Mouse (Mus musculus): ENCODE measurements at regions not wholly inside any gene's neighbourhood (a gene's known extent, or its start where the extent isn't known, plus 50 kb on each side); places are given as distances from the start of the nearest gene placed in this dataset.

- DNase-seq (ENCODE audit: extremely low spot score, low spot score): no peak
These were observed 64.5 kb upstream of the Lmo2 start for GRCm38 (mm10) chr2:103893159-103893740.

DNA sequence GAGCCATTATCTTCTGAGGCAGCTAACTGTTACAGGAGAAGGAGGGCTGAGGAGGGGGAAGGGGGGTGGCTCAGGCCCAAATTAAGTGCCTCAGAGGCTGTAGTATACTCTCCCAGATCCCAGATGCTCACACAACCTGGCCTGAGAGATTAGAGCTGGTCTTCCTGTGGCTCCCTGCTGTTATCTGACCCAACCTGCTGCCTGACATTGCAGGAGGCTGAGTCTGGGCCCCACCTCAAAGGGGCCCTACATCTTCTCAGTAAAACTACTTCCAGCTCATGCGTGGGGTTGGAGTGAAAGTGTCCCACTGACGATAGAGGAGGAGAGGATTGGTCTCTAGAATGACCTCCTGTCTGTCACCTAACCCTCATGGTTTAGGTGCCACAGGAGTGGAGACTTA is 64.0 kb upstream of the Lmo2 start:
- DNase-seq (ENCODE audit: extremely low spot score, low spot score): no peak

- DNase-seq (ENCODE audit: extremely low spot score, low spot score): no peak
These were observed 62.7 kb upstream of the Lmo2 start for GRCm38 (mm10) chr2:103894981-103895676.

DNA sequence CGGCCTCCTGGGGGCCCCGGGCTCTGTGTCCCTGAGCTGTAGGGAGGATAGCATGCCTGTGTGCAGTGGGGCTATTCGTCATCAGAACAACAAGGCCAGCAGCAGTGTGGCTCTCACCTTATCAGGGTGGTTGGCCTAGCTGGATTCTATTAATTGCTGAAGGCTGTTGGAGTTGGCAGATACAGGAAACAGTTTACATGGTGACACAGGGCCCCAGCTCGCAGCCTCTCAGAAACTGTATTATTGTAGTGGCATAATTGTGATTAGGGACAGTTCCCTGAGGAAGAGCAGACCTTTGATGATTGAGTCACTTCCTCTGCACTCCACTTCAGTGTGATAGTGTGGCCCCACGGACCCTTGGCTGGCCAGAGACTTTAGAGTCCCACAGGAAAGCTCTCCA is 61.6 kb upstream of the Lmo2 start:
- no peak for DNase-seq (ENCODE audit: extremely low spot score, low spot score)

GRCm38 (mm10) chr2:103896814-103897213 is 61.0 kb upstream of the Lmo2 start:
- DNase-seq (ENCODE audit: extremely low spot score, low spot score): no peak

DNA sequence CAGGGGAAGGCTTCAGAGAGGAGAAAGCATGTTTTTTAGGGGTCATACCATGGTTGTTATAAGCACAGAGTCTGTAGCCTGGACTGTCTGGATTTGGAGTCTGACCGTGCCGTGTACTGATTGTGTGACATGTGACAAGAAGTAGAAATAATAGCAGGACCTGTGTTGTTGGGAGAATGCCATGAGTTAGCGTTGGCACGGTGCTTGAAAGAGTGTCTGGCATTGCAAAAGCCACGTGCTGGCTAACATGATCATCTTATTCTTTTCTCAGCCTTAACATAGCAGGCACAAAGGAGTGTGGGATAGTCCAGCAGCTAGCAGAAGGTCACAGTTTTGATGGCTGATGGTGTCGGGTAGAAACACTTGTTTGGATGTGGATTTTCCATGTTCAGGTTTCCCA is 58.1 kb upstream of the Lmo2 start:
- no peak for DNase-seq (ENCODE audit: extremely low spot score, low spot score)

- no peak for DNase-seq (ENCODE audit: extremely low spot score, low spot score)
These were observed 57.4 kb upstream of the Lmo2 start for GRCm38 (mm10) chr2:103900384-103900783.

- DNase-seq (ENCODE audit: extremely low spot score, low spot score): no peak
These were observed 56.3 kb upstream of the Lmo2 start for GRCm38 (mm10) chr2:103901457-103901856.

DNA sequence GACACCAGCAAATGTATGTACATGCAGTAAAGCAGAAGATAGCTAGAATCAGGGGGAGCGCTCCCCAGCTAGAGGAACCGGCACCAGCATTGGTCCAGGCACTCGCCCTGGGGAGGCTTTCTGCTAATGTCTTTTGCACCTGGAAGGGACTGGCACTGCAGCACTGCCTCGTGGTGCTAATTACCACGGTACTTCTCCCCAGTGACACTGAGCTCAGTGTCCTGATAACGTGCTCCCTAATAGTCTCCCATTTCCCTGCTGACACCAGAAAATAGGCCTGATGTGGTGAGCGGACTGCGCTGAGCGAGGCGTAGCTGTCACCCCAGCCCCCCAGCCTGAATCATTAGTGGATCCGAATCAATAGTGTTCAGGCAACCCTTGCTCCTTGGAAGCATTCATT is 55.0 kb upstream of the Lmo2 start:
- DNase-seq (ENCODE audit: extremely low spot score, low spot score): no peak

DNA sequence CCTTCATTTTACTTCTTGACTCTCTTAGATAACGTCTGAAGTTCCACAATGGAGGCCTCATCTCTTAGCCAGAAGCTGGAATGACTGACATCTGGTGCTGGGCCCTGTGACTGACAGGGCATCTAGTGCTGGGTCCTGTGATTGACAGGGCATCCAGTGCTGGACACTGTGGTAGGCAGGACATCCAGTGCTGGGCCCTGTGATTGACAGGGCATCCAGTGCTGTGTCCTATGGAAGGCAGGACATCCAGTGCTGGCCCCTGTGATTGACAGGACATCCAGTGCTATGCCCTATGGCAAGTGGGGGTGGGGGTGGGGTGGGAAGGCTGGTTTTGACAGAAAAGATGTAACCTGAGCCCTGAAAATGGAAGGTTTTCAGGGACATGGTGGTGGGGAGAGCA is 52.1 kb upstream of the Lmo2 start:
- no peak for DNase-seq (ENCODE audit: extremely low spot score, low spot score)

DNA sequence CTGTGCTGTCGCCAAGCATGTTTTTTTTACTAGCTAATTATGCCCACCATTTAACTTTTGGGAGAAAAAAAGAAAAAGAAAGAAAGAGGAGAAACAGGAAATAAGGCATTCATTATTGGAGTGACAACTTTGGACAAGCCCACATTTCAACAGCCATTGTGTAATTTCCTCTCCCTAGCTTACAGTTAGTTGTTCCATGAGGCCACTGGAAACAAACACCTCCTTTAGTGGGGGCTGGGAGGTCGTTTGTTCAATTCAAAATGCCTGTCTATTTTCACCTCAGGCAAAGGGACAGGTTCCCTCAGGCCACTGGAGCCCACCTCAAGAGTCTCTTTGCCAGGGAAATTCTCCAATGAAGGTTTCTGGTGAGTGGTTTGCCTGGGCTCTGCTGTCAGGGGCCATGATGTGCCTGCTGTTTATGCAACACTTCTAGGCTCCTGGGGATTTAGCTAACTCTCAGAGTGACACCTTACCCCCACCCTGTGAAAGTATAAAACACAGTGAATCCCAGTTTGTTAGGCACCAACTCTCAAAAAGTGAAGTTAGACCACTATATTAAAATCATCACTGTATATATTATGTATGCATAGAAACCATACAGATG is 51.1 kb upstream of the Lmo2 start:
- no peak for DNase-seq (ENCODE audit: extremely low spot score, low spot score)

Data from neural tube, embryonic 10.5 days (tissue).